Comparison of ENCODE assay signal across 14 mouse cellular contexts in genomic region chr7:106440900-106441506, GRCm38 (mm10).
DNase-seq lines count a peak whose midpoint lies in the region; ATAC-seq and TF ChIP-seq lines count a peak whose summit lies in the region.
"Had no signal": no experiment of that assay in that cellular context is flagged by ENCODE, and none has a peak within 500 bp of the region (broad histone marks: within the 10 kb centered on the region; RNA-seq: fewer than 3 reads in every experiment).

No protein-coding gene starts in this region.

- no peak overlapping the region for H3K9ac ChIP-seq in kidney, embryonic 15.5 days
- H3K9ac ChIP-seq in stomach, postnatal 0 days (ENCODE audit: low read length): no peak overlapping the region
- H3K9ac ChIP-seq in forebrain, embryonic 16.5 days (replicated peaks; ENCODE audit: low read depth, low read length): no peak overlapping the region
- H3K9ac ChIP-seq in midbrain, embryonic 16.5 days (ENCODE audit: low read depth, low read length): no peak overlapping the region
- H3K9ac ChIP-seq: embryonic facial prominence, embryonic 15.5 days; liver, embryonic 13.5 days had no signal

- H3K27ac ChIP-seq in kidney, adult 2 months (ENCODE audit: insufficient read depth, low read depth, low read length): no peak overlapping the region; the same call in 1 of the 2 replicates
- no peak overlapping the region for H3K27ac ChIP-seq in kidney, embryonic 15.5 days
- no peak overlapping the region for H3K27ac ChIP-seq in stomach, postnatal 0 days (replicated peaks)
- H3K27ac ChIP-seq in forebrain, embryonic 16.5 days (ENCODE audit: low read length): no peak overlapping the region
- no peak overlapping the region for H3K27ac ChIP-seq in midbrain, embryonic 16.5 days (ENCODE audit: low read length)
- H3K27ac ChIP-seq: embryonic facial prominence, embryonic 15.5 days; liver, embryonic 13.5 days had no signal

- H3K27me3 ChIP-seq in kidney, adult 2 months (replicated peaks; ENCODE audit: control insufficient read depth, insufficient read depth, low read length): no peaks in the 10 kb centered on the region
- no peaks in the 10 kb centered on the region for H3K27me3 ChIP-seq in kidney, embryonic 15.5 days
- no peaks in the 10 kb centered on the region for H3K27me3 ChIP-seq in stomach, postnatal 0 days (ENCODE audit: control insufficient read depth, insufficient read depth, low read length)
- no peaks in the 10 kb centered on the region for H3K27me3 ChIP-seq in forebrain, embryonic 16.5 days (replicated peaks; ENCODE audit: control insufficient read depth, insufficient read depth, low read length)
- H3K27me3 ChIP-seq in midbrain, embryonic 16.5 days (ENCODE audit: control insufficient read depth, insufficient read depth, low read depth, low read length): no peaks in the 10 kb centered on the region
- H3K27me3 ChIP-seq: embryonic facial prominence, embryonic 15.5 days; liver, embryonic 13.5 days had no signal

- H3K36me3 ChIP-seq in kidney, adult 2 months (ENCODE audit: control insufficient read depth, insufficient read depth, low read length): no peaks in the 10 kb centered on the region
- no peaks in the 10 kb centered on the region for H3K36me3 ChIP-seq in kidney, embryonic 15.5 days
- H3K36me3 ChIP-seq in stomach, postnatal 0 days (ENCODE audit: control insufficient read depth, insufficient read depth, low read length): no peaks in the 10 kb centered on the region
- no peaks in the 10 kb centered on the region for H3K36me3 ChIP-seq in forebrain, embryonic 16.5 days (ENCODE audit: control insufficient read depth, insufficient read depth)
- H3K36me3 ChIP-seq in midbrain, embryonic 16.5 days (ENCODE audit: control insufficient read depth, insufficient read depth, low read length): no peaks in the 10 kb centered on the region
- H3K36me3 ChIP-seq: embryonic facial prominence, embryonic 15.5 days; liver, embryonic 13.5 days had no signal

- TF ChIP-seq EP300 in stomach, postnatal 0 days (optimal IDR thresholded peaks at IDR 0.05): no peak

- H3K4me1 ChIP-seq in kidney, adult 2 months (ENCODE audit: control insufficient read depth, insufficient read depth, low read length): no peaks in the 10 kb centered on the region
- H3K4me1 ChIP-seq in kidney, embryonic 15.5 days: no peaks in the 10 kb centered on the region
- H3K4me1 ChIP-seq in stomach, postnatal 0 days (replicated peaks; ENCODE audit: control insufficient read depth, insufficient read depth): no peaks in the 10 kb centered on the region
- no peaks in the 10 kb centered on the region for H3K4me1 ChIP-seq in forebrain, embryonic 16.5 days (replicated peaks; ENCODE audit: control insufficient read depth, insufficient read depth, low read length)
- no peaks in the 10 kb centered on the region for H3K4me1 ChIP-seq in midbrain, embryonic 16.5 days (ENCODE audit: control insufficient read depth, insufficient read depth, low read length)
- H3K4me1 ChIP-seq: embryonic facial prominence, embryonic 15.5 days; liver, embryonic 13.5 days had no signal

- no peak overlapping the region for H3K4me3 ChIP-seq in kidney, adult 2 months (ENCODE audit: insufficient read depth, low read depth, low read length)
- no peak overlapping the region for H3K4me3 ChIP-seq in kidney, embryonic 15.5 days (replicated peaks)
- H3K4me3 ChIP-seq in stomach, postnatal 0 days (ENCODE audit: low read depth, low read length): no peak overlapping the region
- H3K4me3 ChIP-seq in forebrain, embryonic 16.5 days (replicated peaks; ENCODE audit: low read length): no peak overlapping the region
- no peak overlapping the region for H3K4me3 ChIP-seq in midbrain, embryonic 16.5 days (ENCODE audit: low read depth, low read length)
- H3K4me3 ChIP-seq: embryonic facial prominence, embryonic 15.5 days; liver, embryonic 13.5 days had no signal

- no peak for ATAC-seq in kidney, embryonic 15.5 days (replicated peaks; ENCODE audit: low FRiP score)
- ATAC-seq in activated CD4-positive, CD25-positive, alpha-beta regulatory T cell, adult 4 months: peak; percentile 89
- ATAC-seq in stomach, postnatal 0 days (ENCODE audit: low FRiP score, low TSS enrichment): no peak
- ATAC-seq in forebrain, embryonic 16.5 days: no peak
- ATAC-seq in midbrain, embryonic 16.5 days: no peak

- TF ChIP-seq POLR2A in kidney, adult 2 months (IDR thresholded peaks at IDR 0.05; ENCODE audit: low read depth, low read length): no peak

- no peak for TF ChIP-seq CTCF in kidney, adult 2 months (conservative IDR thresholded peaks at IDR 0.05; ENCODE audit: insufficient read depth, insufficient read length, low read depth, low read length)
- no peak for TF ChIP-seq CTCF in stomach, postnatal 0 days (IDR thresholded peaks at IDR 0.05; ENCODE audit: low read depth)

- 33% methylated on average over 1 of the region's 1 CpGs for WGBS in kidney, adult 2 months
- 38% methylated on average over 1 of the region's 1 CpGs for WGBS in kidney, embryonic 15.5 days
- WGBS in stomach, postnatal 0 days: 39% methylated on average over 1 of the region's 1 CpGs
- WGBS in forebrain, embryonic 16.5 days: 48% methylated on average over 1 of the region's 1 CpGs
- 42% methylated on average over 1 of the region's 1 CpGs for WGBS in midbrain, embryonic 16.5 days

- no peaks in the 10 kb centered on the region for H3K9me3 ChIP-seq in kidney, embryonic 15.5 days (replicated peaks)
- H3K9me3 ChIP-seq in stomach, postnatal 0 days (ENCODE audit: control insufficient read depth, low read length): no peaks in the 10 kb centered on the region
- no peaks in the 10 kb centered on the region for H3K9me3 ChIP-seq in forebrain, embryonic 16.5 days (ENCODE audit: control insufficient read depth, low read length)
- H3K9me3 ChIP-seq in midbrain, embryonic 16.5 days (replicated peaks; ENCODE audit: control insufficient read depth, low read length, poor library complexity, severe bottlenecking): no peaks in the 10 kb centered on the region
- H3K9me3 ChIP-seq: embryonic facial prominence, embryonic 15.5 days; liver, embryonic 13.5 days had no signal

- peak; percentile 62 for DNase-seq in kidney, adult 2 months
- DNase-seq in CD4-positive helper T cell, adult 2 months (ENCODE audit: low read depth, low spot score): peak; percentile 56
- peak; percentile 17 to 44 for DNase-seq in kidney, postnatal 36 days
- DNase-seq in stomach, postnatal 0 days (ENCODE audit: low spot score): no peak
- DNase-seq: cerebellum, postnatal 14 days; gastrocnemius, postnatal 36 days; liver, embryonic 13.5 days; lung, postnatal 4 days; retina, postnatal 1 day had no signal

- no peak overlapping the region for H3K4me2 ChIP-seq in kidney, embryonic 15.5 days
- H3K4me2 ChIP-seq in stomach, postnatal 0 days (replicated peaks; ENCODE audit: low read depth): no peak overlapping the region
- H3K4me2 ChIP-seq in forebrain, embryonic 16.5 days (ENCODE audit: low read length): no peak overlapping the region
- no peak overlapping the region for H3K4me2 ChIP-seq in midbrain, embryonic 16.5 days (ENCODE audit: low read length)
- H3K4me2 ChIP-seq: embryonic facial prominence, embryonic 15.5 days; liver, embryonic 13.5 days had no signal
